Mouse (Mus musculus): ENCODE results near the gene Tnfsf8. TPM values are rescaled to one million over a fixed set of nuclear protein-coding genes. Genes with fewer than 3 reads are reported as not detected.

Tnfsf8 gene
- total RNA-seq, 2 experiments from 2014 or later: not detected

DNA sequence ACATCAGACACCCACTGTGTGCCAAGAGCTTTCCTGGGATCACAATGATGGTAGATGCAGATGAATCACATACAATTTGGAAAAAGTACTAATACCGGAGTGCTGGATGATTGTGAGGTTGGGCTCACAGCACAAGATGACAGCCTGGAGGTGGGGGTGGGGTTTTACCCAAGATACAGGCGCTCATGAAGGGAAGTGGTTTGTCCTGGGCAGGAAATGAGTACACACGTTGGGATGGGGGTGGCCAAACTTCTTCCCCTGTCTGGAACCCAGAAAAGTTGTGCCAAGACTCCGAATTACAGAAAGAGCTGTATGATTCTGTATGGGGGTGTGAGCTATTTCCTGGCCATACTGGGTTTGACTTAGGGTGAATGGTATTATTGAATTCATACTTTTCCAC is 38.0 kb downstream of the Tnfsf8 start:
- no peak overlapping the region for H3K4me3 ChIP-seq
- H3K27ac ChIP-seq: no peak overlapping the region
- intact Hi-C loops (cut with DNase I): no loop called here
- DNase-seq (ENCODE audit: extremely low spot score in 1 of 2, low spot score in 2 of 2): no peak
- TF ChIP-seq CTCF (IDR thresholded peaks at IDR 0.05): no peak

DNA sequence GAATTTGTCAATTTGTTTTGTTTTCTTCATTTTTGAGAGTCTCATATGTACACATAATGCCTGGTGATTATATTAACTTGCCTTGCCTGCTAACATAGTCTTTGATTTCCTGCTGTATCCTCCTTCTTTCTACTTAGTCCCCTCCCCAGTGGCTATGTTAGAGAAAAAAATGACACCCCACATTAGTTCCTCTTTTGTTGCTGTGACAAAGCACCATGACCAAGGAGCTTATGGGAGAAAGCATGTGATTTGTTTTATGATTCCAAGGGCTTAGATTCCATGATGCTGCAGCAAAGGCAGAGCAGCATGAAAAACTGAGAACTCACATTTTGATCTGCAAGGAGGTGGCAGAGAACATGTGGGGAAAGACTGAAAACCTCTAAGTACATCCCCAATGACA is 43.6 kb downstream of the Tnfsf8 start:
- Histone ChIP-seq H3K27ac (no peak overlapping the region), H3K4me3 (no peak overlapping the region)
- TF ChIP-seq CTCF (IDR thresholded peaks at IDR 0.05): no peak
- intact Hi-C loops (cut with DNase I): no loop called here
- DNase-seq (ENCODE audit: extremely low spot score in 1 of 2, low spot score in 2 of 2): no peak

DNA sequence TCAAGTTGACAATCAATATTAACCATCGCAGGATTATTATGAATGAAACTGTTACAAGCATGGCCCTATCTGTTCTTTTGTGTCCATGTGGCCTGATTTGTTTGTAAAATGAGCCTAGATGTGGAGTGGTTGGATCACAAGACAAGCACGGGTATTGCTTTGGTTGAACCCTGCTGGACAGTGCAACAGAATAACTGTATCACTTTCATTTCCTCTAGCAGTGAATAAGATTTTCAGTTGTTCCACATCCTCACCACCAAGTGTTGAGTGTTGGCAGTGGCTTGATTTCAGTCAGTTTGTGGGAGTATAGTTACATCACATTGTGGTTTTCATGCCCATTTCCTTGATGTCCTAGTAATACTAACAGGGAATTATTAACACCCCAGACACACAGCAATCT is 45.5 kb downstream of the Tnfsf8 start:
- no peak overlapping the region for H3K27ac ChIP-seq
- DNase-seq (ENCODE audit: extremely low spot score in 1 of 2, low spot score in 2 of 2): no peak
- TF ChIP-seq CTCF (IDR thresholded peaks at IDR 0.05): no peak
- intact Hi-C loops (cut with DNase I): no loop called here
- no peak overlapping the region for H3K4me3 ChIP-seq

DNA sequence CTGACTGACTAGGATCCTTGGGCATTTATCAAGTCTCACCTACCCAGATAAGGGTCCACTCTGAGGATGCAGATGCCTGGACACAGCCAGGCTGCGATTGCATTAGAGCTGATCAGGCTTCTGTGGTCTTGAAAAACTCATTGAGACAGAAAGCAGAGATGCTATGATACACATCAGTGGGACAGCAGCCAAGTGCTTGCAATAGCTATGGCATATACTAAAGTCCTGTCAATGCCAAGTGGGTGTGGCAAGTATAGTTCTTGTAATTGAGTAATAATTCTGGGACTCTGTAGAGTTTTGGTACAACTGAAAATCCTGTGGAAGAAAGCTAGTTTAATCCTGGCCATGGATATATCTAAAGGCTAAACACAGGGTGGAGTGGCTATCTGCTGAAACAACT is 63.1 kb downstream of the Tnfsf8 start:
- no peak overlapping the region for H3K27ac ChIP-seq
- intact Hi-C loops (cut with DNase I): no loop called here
- DNase-seq (ENCODE audit: extremely low spot score in 1 of 2, low spot score in 2 of 2): no peak
- H3K4me3 ChIP-seq: no peak overlapping the region
- no peak for TF ChIP-seq CTCF (IDR thresholded peaks at IDR 0.05)

DNA sequence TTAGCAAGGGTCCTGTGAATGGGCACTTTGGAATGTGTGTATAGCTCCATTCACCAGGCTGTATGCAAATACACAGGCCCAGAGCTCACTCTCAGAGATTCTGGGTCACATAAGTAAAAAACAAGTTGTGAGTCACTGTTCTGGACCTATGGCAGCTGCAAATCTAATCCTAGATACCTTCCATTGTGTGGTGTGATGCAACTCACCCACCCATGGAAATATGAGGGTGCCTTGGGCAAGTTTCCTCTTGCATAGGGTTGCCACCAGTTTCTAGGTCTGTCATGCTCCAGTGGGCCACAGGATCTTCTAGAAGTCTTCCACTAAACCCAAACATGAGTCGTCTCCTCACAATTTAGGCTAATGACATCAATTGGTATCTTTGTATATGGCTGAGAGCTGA is 64.6 kb downstream of the Tnfsf8 start:
- TF ChIP-seq CTCF (IDR thresholded peaks at IDR 0.05): no peak
- no peak overlapping the region for H3K4me3 ChIP-seq
- H3K27ac ChIP-seq: no peak overlapping the region
- DNase-seq (ENCODE audit: extremely low spot score in 1 of 2, low spot score in 2 of 2): no peak
- intact Hi-C loops (cut with DNase I): no loop called here

DNA sequence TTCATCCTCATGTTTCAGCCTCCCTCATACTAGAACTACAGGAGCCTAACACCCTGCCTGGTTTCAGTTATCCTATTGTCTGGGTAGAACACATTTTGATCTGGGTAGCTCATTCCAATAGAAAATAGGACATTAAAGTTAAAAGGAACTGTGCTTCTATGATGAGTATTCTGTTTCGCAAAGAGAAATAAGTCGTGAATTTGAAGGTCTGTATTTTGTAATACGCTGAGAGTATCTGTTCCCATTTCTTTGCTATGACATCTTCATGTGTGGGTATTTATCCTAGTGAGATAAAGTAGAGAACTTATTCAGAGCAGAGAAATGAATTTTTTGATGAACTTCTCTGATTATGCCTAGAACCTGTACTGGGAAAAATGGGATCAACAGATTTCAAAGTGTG is 68.8 kb downstream of the Tnfsf8 start:
- TF ChIP-seq CTCF (IDR thresholded peaks at IDR 0.05): no peak
- no peak for DNase-seq (ENCODE audit: extremely low spot score in 1 of 2, low spot score in 2 of 2)
- Histone ChIP-seq H3K4me3 (no peak overlapping the region), H3K27ac (no peak overlapping the region)
- intact Hi-C loops (cut with DNase I): no loop called here

DNA sequence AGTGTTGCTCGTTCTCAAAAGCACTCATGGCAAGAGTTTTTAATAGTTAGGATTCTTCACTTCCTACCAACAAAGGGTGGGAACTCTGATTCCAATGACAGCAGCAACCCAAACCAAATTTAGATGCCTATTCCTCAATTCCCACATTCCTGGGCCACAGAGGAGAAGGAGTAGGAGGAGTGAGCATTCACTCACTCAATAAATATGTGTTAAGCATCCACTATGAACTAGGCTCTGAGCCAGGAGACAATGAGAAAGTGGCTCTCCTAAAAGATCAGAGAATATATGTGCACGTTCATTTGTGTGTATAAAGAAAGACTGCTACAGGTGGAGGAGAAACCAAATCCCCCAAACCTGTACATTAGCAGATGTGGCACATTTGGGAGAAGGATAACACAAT is 75.7 kb downstream of the Tnfsf8 start:
- TF ChIP-seq CTCF (IDR thresholded peaks at IDR 0.05): no peak
- intact Hi-C loops (cut with DNase I): no loop called here
- no peak for DNase-seq (ENCODE audit: extremely low spot score in 1 of 2, low spot score in 2 of 2)
- Histone ChIP-seq H3K27ac (no peak overlapping the region), H3K4me3 (no peak overlapping the region)

DNA sequence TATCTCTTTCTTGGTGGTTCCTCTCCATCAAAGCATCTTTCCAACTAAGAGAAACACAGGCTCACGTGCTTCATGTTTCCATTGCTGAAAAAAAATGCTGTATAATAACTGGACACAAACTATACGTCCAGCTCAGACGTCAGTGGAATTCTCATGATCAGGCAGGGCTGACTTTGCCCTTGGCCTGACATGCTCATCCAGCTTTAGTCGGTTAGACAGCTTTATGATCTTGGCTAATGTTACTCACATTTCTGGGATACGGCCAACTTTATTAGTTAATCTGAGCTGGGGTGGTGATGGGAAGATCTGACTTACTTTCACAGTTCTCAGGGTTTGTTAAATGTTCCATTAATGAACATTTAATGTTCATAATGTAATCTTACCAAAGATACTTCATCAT is 77.3 kb downstream of the Tnfsf8 start:
- no peak for DNase-seq (ENCODE audit: extremely low spot score in 1 of 2, low spot score in 2 of 2)
- intact Hi-C loops (cut with DNase I): no loop called here
- TF ChIP-seq CTCF (IDR thresholded peaks at IDR 0.05): no peak
- H3K27ac ChIP-seq: no peak overlapping the region
- H3K4me3 ChIP-seq: no peak overlapping the region

DNA sequence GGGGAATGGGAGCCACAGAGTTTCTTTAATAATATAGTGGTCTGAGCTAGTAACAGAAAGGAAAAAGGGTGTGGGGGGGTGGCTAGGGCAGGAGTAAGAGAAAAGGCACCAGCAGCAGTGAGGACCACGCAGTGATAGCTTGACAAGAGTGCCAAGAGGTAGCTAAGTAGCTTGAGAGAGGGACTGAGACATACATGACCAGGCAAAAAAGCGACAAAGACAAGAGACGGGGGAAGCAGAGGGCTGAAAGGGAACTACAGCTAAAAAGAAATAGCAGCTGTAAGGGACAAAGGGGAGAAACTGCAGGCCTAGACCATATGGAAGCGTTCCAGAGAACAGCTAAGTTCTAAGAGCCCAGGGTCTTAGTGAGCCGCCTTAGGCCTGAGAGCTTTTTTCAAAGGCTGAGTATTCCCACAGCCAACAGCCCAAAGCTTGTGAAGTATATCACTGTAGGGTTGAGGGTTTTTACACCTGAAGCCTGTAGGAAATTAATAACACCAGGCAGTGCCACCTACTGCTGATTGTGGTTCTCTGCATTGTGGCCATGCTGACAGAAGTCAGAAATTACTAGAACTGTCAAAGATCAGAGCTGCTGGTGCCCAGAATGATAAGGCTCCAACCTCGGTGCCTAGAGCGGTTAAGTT is 78.1 kb downstream of the Tnfsf8 start:
- intact Hi-C loops (cut with DNase I): no loop called here
- peak; percentile 20 for TF ChIP-seq CTCF (IDR thresholded peaks at IDR 0.05)
- Histone ChIP-seq H3K27ac (no peak overlapping the region), H3K4me3 (no peak overlapping the region)
- DNase-seq (ENCODE audit: extremely low spot score in 1 of 2, low spot score in 2 of 2): no peak

Other genes starting within 250 kb of the Tnfsf8 start
- gene Tex48, start 238.9 kb downstream of the Tnfsf8 start, total RNA-seq (2021): not detected
- gene Gm11214, start 198.0 kb downstream of the Tnfsf8 start, total RNA-seq (2021): not detected
- gene Tnfsf15, start 116.2 kb downstream of the Tnfsf8 start, total RNA-seq (2021): under 1 TPM; 0.23 to 0.29 TPM
- gene Tnc, start 185.7 kb upstream of the Tnfsf8 start, total RNA-seq (2021): 1 to 10 TPM; 2.8 to 3.4 TPM

All from left cerebral cortex, adult 2 months (tissue).